Mouse (Mus musculus): ENCODE measurements around the gene Nubpl. TPM values are rescaled to one million over a fixed set of nuclear protein-coding genes. Genes with fewer than 3 reads are reported as not detected.

Nubpl gene
- polyA plus RNA-seq, 1 experiment from 2014 or later, result 9.3 TPM

GRCm38 (mm10) chr12:52302961-52303360, 205.4 kb downstream of the Nubpl start:
- no peak for ATAC-seq (replicated peaks)
- no peak overlapping the region for H3K27ac ChIP-seq (replicated peaks)
- H3K27me3 ChIP-seq, result no peaks in the 10 kb centered on the region
- H3K9ac ChIP-seq (replicated peaks), result no peak overlapping the region
- H3K36me3 ChIP-seq, result no peaks in the 10 kb centered on the region
- no peaks in the 10 kb centered on the region for H3K4me1 ChIP-seq
- H3K4me3 ChIP-seq, result no peak overlapping the region
- H3K9me3 ChIP-seq, result no peaks in the 10 kb centered on the region
- no peak overlapping the region for H3K4me2 ChIP-seq (replicated peaks)
- WGBS, result 92% methylated on average over 2 of the region's 2 CpGs

DNA sequence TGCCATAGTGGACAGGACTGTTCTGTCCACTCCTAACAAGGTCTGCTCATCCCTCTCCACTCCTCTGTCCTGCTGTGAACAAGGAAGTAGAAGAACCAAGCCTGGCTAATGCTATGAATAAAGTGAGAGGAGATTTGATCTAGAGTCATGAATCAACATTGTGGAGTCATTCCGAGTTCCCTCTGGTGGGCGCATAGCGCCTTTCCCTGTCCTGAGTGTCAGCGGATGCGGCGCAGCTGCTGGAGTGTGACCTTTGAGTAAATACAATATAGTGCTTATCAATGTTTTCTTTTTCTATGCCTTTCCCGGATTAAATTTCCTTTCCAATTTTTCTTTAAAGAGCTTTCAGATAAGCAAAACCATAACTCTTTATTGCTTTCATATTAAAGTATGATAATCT, 208.8 kb downstream of the Nubpl start:
- ATAC-seq (replicated peaks), result no peak
- Histone ChIP-seq H3K4me2 (replicated peaks) (no peak overlapping the region), H3K4me1 (no peaks in the 10 kb centered on the region), H3K27ac (replicated peaks) (no peak overlapping the region), H3K4me3 (no peak overlapping the region), H3K9me3 (no peaks in the 10 kb centered on the region), H3K36me3 (no peaks in the 10 kb centered on the region), H3K27me3 (no peaks in the 10 kb centered on the region), H3K9ac (replicated peaks) (no peak overlapping the region)
- 95% methylated on average over 7 of the region's 7 CpGs for WGBS

GRCm38 (mm10) chr12:52307331-52307982, 209.9 kb downstream of the Nubpl start:
- H3K27ac ChIP-seq (replicated peaks), result no peak overlapping the region
- H3K9me3 ChIP-seq, result 0 out of 2 replicates have a peak, but pooled peaks cover under 1% of the 10 kb centered on the region
- no peak overlapping the region for H3K4me2 ChIP-seq (replicated peaks)
- no peaks in the 10 kb centered on the region for H3K27me3 ChIP-seq
- no peaks in the 10 kb centered on the region for H3K36me3 ChIP-seq
- WGBS, result 91% methylated on average over 10 of the region's 10 CpGs
- H3K4me1 ChIP-seq, result no peaks in the 10 kb centered on the region
- no peak for ATAC-seq (replicated peaks)
- no peak overlapping the region for H3K4me3 ChIP-seq
- no peak overlapping the region for H3K9ac ChIP-seq (replicated peaks)

DNA sequence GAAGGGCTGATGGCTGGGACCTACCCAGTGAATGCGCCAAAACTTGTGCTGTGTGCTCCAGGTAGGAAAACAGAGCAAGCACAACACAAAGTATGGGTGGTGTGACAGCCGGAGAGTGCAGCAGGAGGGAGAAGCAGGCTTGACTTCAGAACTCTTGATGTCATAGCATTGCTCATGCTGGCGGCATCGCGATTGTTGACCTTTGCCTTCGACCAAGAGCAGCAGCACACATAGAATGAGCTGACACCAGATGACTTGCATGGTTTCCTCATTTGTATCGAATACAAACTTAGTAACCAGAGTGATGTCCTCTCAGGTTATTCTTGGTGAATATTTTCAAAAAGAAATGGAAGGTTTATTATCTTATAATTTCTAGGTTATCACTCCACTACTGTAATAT, 211.1 kb downstream of the Nubpl start:
- WGBS, result 94% methylated on average over 7 of the region's 7 CpGs
- Histone ChIP-seq H3K4me3 (no peak overlapping the region), H3K4me2 (replicated peaks) (no peak overlapping the region), H3K27me3 (no peaks in the 10 kb centered on the region), H3K9ac (replicated peaks) (no peak overlapping the region), H3K27ac (replicated peaks) (no peak overlapping the region), H3K36me3 (no peaks in the 10 kb centered on the region), H3K4me1 (no peaks in the 10 kb centered on the region), H3K9me3 (0 out of 2 replicates have a peak, but pooled peaks cover 9% of the 10 kb centered on the region)
- no peak for ATAC-seq (replicated peaks)

- 95% methylated on average over 3 of the region's 3 CpGs for WGBS
- no peak overlapping the region for H3K9ac ChIP-seq (replicated peaks)
Observed at GRCm38 (mm10) chr12:52314818-52315217, 217.3 kb downstream of the Nubpl start.

GRCm38 (mm10) chr12:52317635-52318034, 220.1 kb downstream of the Nubpl start:
- Histone ChIP-seq H3K9ac (replicated peaks) (no peak overlapping the region), H3K4me1 (no peaks in the 10 kb centered on the region), H3K36me3 (no peaks in the 10 kb centered on the region), H3K9me3 (0 out of 2 replicates have a peak, but pooled peaks cover 7% of the 10 kb centered on the region), H3K27ac (replicated peaks) (no peak overlapping the region), H3K4me2 (replicated peaks) (no peak overlapping the region), H3K4me3 (no peak overlapping the region), H3K27me3 (no peaks in the 10 kb centered on the region)
- ATAC-seq (replicated peaks), result no peak
- 81% methylated on average over 6 of the region's 6 CpGs for WGBS

More at GRCm38 (mm10) chr12:52314818-52315217, 217.3 kb downstream of the Nubpl start:
- H3K27ac ChIP-seq (replicated peaks), result no peak overlapping the region
- H3K4me2 ChIP-seq (replicated peaks), result no peak overlapping the region
- no peak for ATAC-seq (replicated peaks)
- H3K4me1 ChIP-seq, result no peaks in the 10 kb centered on the region
- H3K9me3 ChIP-seq, result 0 out of 2 replicates have a peak, but pooled peaks cover 9% of the 10 kb centered on the region
- H3K4me3 ChIP-seq, result no peak overlapping the region
- H3K36me3 ChIP-seq, result no peaks in the 10 kb centered on the region
- no peaks in the 10 kb centered on the region for H3K27me3 ChIP-seq

- no peaks in the 10 kb centered on the region for H3K9me3 ChIP-seq
- no peak overlapping the region for H3K27ac ChIP-seq (replicated peaks)
- WGBS, result 71% methylated on average over 9 of the region's 9 CpGs
- H3K9ac ChIP-seq (replicated peaks), result no peak overlapping the region
- H3K4me1 ChIP-seq, result no peaks in the 10 kb centered on the region
- H3K4me3 ChIP-seq, result no peak overlapping the region
- H3K36me3 ChIP-seq, result no peaks in the 10 kb centered on the region
- no peak overlapping the region for H3K4me2 ChIP-seq (replicated peaks)
- ATAC-seq (replicated peaks), result no peak
- H3K27me3 ChIP-seq, result no peaks in the 10 kb centered on the region
Observed at GRCm38 (mm10) chr12:52318426-52318825, 220.9 kb downstream of the Nubpl start.

- no peak overlapping the region for H3K4me3 ChIP-seq
- no peak overlapping the region for H3K27ac ChIP-seq (replicated peaks)
- H3K9ac ChIP-seq (replicated peaks), result no peak overlapping the region
- H3K4me1 ChIP-seq, result no peaks in the 10 kb centered on the region
- WGBS, result 87% methylated on average over 6 of the region's 6 CpGs
- no peak for ATAC-seq (replicated peaks)
- H3K4me2 ChIP-seq (replicated peaks), result no peak overlapping the region
- no peaks in the 10 kb centered on the region for H3K9me3 ChIP-seq
- H3K36me3 ChIP-seq, result no peaks in the 10 kb centered on the region
- no peaks in the 10 kb centered on the region for H3K27me3 ChIP-seq
Observed at GRCm38 (mm10) chr12:52319156-52319555, 221.6 kb downstream of the Nubpl start.

GRCm38 (mm10) chr12:52328488-52328887, 231.0 kb downstream of the Nubpl start:
- Histone ChIP-seq H3K4me3 (no peak overlapping the region), H3K27me3 (no peaks in the 10 kb centered on the region), H3K9me3 (no peaks in the 10 kb centered on the region), H3K4me2 (replicated peaks) (no peak overlapping the region), H3K9ac (replicated peaks) (no peak overlapping the region), H3K4me1 (no peaks in the 10 kb centered on the region), H3K27ac (replicated peaks) (no peak overlapping the region), H3K36me3 (no peaks in the 10 kb centered on the region)
- no peak for ATAC-seq (replicated peaks)
- WGBS, result 94% methylated on average over 4 of the region's 4 CpGs

GRCm38 (mm10) chr12:52335142-52335765, 237.7 kb downstream of the Nubpl start:
- no peak for ATAC-seq (replicated peaks)
- no peak overlapping the region for H3K4me3 ChIP-seq
- no peaks in the 10 kb centered on the region for H3K36me3 ChIP-seq
- no peaks in the 10 kb centered on the region for H3K9me3 ChIP-seq
- no peak overlapping the region for H3K27ac ChIP-seq (replicated peaks)
- H3K4me1 ChIP-seq, result no peaks in the 10 kb centered on the region
- no peak overlapping the region for H3K4me2 ChIP-seq (replicated peaks)
- 87% methylated on average over 11 of the region's 11 CpGs for WGBS
- H3K9ac ChIP-seq (replicated peaks), result no peak overlapping the region
- H3K27me3 ChIP-seq, result no peaks in the 10 kb centered on the region

DNA sequence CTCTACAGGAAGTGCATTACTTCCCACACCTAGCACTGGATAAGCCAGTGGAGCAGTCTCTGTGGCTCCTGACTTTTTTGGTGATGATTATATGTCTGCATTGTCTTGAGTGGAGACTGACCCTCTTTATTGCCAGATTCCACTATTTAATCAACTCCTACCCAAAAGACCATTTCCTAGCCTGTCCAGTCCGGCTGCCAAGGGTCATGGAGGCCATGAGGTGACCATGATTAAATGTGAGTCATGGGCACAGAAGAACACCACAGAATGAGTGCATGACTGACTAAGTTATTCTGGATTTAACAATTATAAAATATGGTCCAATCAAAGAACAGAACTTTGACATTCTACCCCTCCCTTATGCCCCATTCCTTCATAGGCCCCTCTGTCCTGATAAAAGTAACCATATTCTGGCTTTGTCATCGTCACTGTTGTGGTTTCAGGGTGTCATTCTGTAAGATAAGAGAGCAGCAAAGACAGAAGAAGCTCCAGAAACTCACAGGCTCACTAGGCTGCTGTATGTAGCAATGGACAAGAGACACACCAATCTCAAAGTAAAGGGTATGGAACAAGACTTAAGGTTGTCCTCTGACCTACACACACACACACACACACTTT, 240.7 kb downstream of the Nubpl start:
- no peak overlapping the region for H3K4me2 ChIP-seq (replicated peaks)
- WGBS, result 85% methylated on average over 2 of the region's 2 CpGs

GRCm38 (mm10) chr12:52346611-52347010, 249.1 kb downstream of the Nubpl start:
- no peak overlapping the region for H3K4me3 ChIP-seq
- H3K9ac ChIP-seq (replicated peaks), result no peak overlapping the region
- no peak for ATAC-seq (replicated peaks)
- no peaks in the 10 kb centered on the region for H3K4me1 ChIP-seq
- 15% methylated on average over 5 of the region's 5 CpGs for WGBS
- no peak overlapping the region for H3K4me2 ChIP-seq (replicated peaks)
- no peaks in the 10 kb centered on the region for H3K36me3 ChIP-seq
- H3K27ac ChIP-seq (replicated peaks), result no peak overlapping the region
- no peaks in the 10 kb centered on the region for H3K27me3 ChIP-seq
- no peaks in the 10 kb centered on the region for H3K9me3 ChIP-seq

More for the DNA sequence above, 240.7 kb downstream of the Nubpl start:
- Histone ChIP-seq H3K9me3 (no peaks in the 10 kb centered on the region), H3K4me1 (no peaks in the 10 kb centered on the region), H3K4me3 (no peak overlapping the region), H3K27me3 (no peaks in the 10 kb centered on the region), H3K36me3 (no peaks in the 10 kb centered on the region), H3K9ac (replicated peaks) (no peak overlapping the region), H3K27ac (replicated peaks) (no peak overlapping the region)
- ATAC-seq (replicated peaks), result no peak

All from forebrain, embryonic 15.5 days (tissue).